Mouse (Mus musculus) C2C12 (cell line): ENCODE measurements around the gene Pold2.

Source experiments
- CEBPB ChIP-seq: IDR thresholded peaks from one replicate; pipeline ENCODE4 v1.6.1; 2011; ENCODE audit warnings: low read depth, mild to moderate bottlenecking, control low read depth, moderate library complexity
- CTCF ChIP-seq: IDR thresholded peaks from one replicate; pipeline ENCODE4 v1.5.1; 2011; ENCODE audit not compliant: control insufficient read depth, insufficient read depth, insufficient read length
- MAX ChIP-seq: IDR thresholded peaks from one replicate; pipeline ENCODE4 v1.6.1; 2011; ENCODE audit warnings: mild to moderate bottlenecking, control low read depth
- MYOD1 ChIP-seq: IDR thresholded peaks from one replicate; pipeline ENCODE4 v1.6.1; 2011; ENCODE audit warnings: low read depth; ENCODE audit not compliant: control insufficient read depth, insufficient read length
- MYOG ChIP-seq: IDR thresholded peaks from one replicate; pipeline ENCODE4 v1.6.1; 2011; ENCODE audit not compliant: control insufficient read depth, insufficient read length; ENCODE audit errors: extremely low read depth
- USF1 ChIP-seq: IDR thresholded peaks from one replicate; pipeline ENCODE4 v1.6.1; 2011; ENCODE audit warnings: low read depth, mild to moderate bottlenecking, control low read depth, moderate library complexity

DNA sequence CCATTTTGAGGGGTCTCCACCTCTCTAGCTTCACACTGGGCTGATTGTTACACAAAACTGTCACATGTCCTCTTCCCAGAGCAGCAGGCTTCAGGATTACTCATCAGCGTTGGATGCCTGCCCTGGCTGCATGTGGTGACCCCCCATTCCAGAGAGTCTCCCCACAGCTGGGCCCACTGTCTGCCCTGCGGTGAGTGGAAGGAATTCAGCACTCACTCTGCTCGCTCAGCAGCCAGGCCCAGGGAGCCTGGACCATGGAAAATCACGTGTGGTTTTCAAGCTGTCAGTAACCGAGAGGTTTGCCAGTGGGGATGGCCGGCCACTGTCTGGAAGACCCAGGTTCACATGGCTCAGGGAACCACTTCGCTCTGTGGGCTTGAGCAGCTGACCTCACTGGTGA is 22.2 kb downstream of the Pold2 start:
- TF ChIP-seq MAX (peak; percentile 81), CTCF (no peak), USF1 (peak; percentile 89), CEBPB (peak; percentile 45), MYOD1 (peak; percentile 74), MYOG (no peak)
